Mouse (Mus musculus) layer of hippocampus, adult 2 months (tissue): ENCODE data around the gene Akap12. TPM values are rescaled to one million over a fixed set of nuclear protein-coding genes. Genes with fewer than 3 reads are reported as not detected.

Experiments
- DNase-seq, 2 experiments: peaks; one replicate each; pipeline ENCODE4 v3.0.0; 2022; ENCODE audit warnings: low spot score in 2 of 2
- H3K27ac ChIP-seq: fragments of 200-600 bp; 2 replicates; pipeline ENCODE4 v1.8.1; 2022
- H3K4me3 ChIP-seq: fragments of 200-600 bp; 2 replicates; pipeline ENCODE4 v1.8.1; 2022; ENCODE audit warnings: mild to moderate bottlenecking
- CTCF ChIP-seq: fragments of 200-600 bp; conservative IDR thresholded peaks from 2 replicates; pipeline ENCODE4 v1.8.1; 2022; ENCODE audit warnings: antibody characterized with exemption, mild to moderate bottlenecking, moderate library complexity
- total RNA-seq, 2 experiments: library from RNA; stranded (reverse); gene quantifications; 2 replicates each; pipeline ENCODE4 v1.2.3; 2021

Akap12 gene
- total RNA-seq, 2 experiments from 2014 or later: 11.0 to 11.3 TPM

GRCm38 (mm10) chr10:4404895-4405491 is 138.8 kb downstream of the Akap12 start:
- no peak overlapping the region for H3K4me3 ChIP-seq
- peak; percentile 87 for TF ChIP-seq CTCF
- H3K27ac ChIP-seq: no peak overlapping the region
- peak; percentile 68 to 69 for DNase-seq

GRCm38 (mm10) chr10:4405511-4405910 is 139.3 kb downstream of the Akap12 start:
- no peak overlapping the region for H3K27ac ChIP-seq
- no peak overlapping the region for H3K4me3 ChIP-seq
- no peak for TF ChIP-seq CTCF
- DNase-seq: no peak

DNA sequence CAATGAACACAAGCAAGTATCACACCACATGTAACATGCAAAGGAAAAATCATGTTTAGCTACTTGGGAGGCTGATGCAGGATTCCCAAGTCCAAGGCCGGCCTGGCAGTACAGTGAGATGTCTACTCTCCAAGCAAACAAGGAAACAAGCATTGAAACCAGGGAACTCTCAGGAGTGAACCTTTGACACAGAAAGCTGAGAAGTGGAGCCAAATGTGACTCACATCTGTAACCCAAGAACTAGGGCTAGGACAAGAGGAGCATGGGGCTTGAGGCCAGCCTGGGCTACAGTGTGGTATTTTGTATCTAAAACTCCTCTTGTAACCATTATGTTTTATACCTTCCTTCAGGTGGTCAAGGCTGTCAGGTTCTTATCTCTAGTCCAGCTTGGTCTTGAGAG is 141.0 kb downstream of the Akap12 start:
- no peak for TF ChIP-seq CTCF
- H3K4me3 ChIP-seq: no peak overlapping the region

More for the DNA sequence above, 141.0 kb downstream of the Akap12 start:
- DNase-seq: no peak
- no peak overlapping the region for H3K27ac ChIP-seq

Other genes starting within 250 kb of the Akap12 start
- 10 to 100 TPM; 11.8 to 13.2 TPM for gene Zbtb2, start 121.7 kb downstream of the Akap12 start, total RNA-seq
- gene Rmnd1, start 166.0 kb downstream of the Akap12 start, total RNA-seq: 10 to 100 TPM; 33.1 to 44.9 TPM
- 10 to 100 TPM; 24.0 to 24.9 TPM for gene Armt1, start 166.1 kb downstream of the Akap12 start, total RNA-seq
- gene Ccdc170, start 216.1 kb downstream of the Akap12 start, total RNA-seq: under 1 TPM; 0.41 to 0.54 TPM